Mouse (Mus musculus) hematopoietic multipotent progenitor cell, adult 10-12 weeks (in vitro differentiated cells): ENCODE data around the gene Hebp2. TPM values are rescaled to one million over a fixed set of nuclear protein-coding genes. Genes with fewer than 3 reads are reported as not detected.

Experiments
- polyA plus RNA-seq: library from polyadenylated mRNA; stranded (reverse); fragments of >175 nt; gene quantifications from 2 replicates; pipeline ENCODE4 v1.2.3, GENCODE M21; 2012; ENCODE audit warnings: low replicate concordance

Hebp2 gene
- polyA plus RNA-seq: 0.46 and 1.9 TPM in 2 replicates

GRCm38 (mm10) chr10:18545813-18546235 lies at the start of gene Hebp2:
Hebp2 (minus strand) TSS chr10:18546076.

Other genes starting within 250 kb of the Hebp2 start
- gene Nhsl1, start 227.1 kb downstream of the Hebp2 start, polyA plus RNA-seq: 0.40 and 0.92 TPM in 2 replicates
- 0.03 and 0.07 TPM in 2 replicates for gene Arfgef3, start 197.9 kb upstream of the Hebp2 start, polyA plus RNA-seq
- gene Gm4922, start 240.7 kb upstream of the Hebp2 start, polyA plus RNA-seq: not detected in 2 replicates